Mouse (Mus musculus): ENCODE measurements around the gene Csrnp2. TPM values are rescaled to one million over a fixed set of nuclear protein-coding genes. Genes with fewer than 3 reads are reported as not detected.
"Not testable (repeated sequence)": the region's sequence is repeated elsewhere in the genome, so short reads cannot be mapped to it uniquely, and the experiment has no call there.

The Csrnp2 gene
- polyA plus RNA-seq (2014; fragmentation: Nextera tagmentation; extraction: Ambion mirVana): 27.8 and 28.1 TPM in 2 replicates

DNA sequence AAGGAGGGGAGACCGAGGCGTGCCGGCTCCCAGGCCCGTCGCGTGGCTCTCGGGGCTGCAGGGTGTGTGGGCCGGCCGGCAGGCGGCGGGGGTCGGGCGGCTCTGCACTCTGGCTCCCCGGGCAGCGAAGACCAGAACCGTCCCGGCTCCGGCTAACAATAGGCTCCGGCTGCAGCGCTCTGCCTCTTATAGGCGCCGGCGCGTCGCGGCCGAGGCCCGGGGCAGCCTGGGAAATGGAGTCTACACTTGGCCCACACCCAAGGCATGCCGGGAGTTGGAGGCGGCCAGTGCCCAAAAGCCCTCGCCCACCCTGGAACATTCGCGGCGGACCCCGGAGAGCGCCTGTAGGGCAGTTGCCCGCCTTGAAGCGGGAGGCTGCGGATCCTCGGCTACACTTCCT, at the start of gene Csrnp2:
Gene Csrnp2 (minus strand): TSS at position 387 of the 400 bp plus-strand sequence.
- Histone ChIP-seq H3K4me2 (ENCODE audit: low read depth, severe bottlenecking) (peak within 1 kb of the TSS; percentile 81), H3K4me1 (ENCODE audit: control insufficient read depth, insufficient read depth, low read length) (peaks cover 14% of the 10 kb centered on the region; the same call in 1 of the 2 replicates), H3K36me3 (ENCODE audit: control insufficient read depth, insufficient read depth, low read length) (no peaks in the 10 kb centered on the region), H3K9me3 (ENCODE audit: control insufficient read depth, low read length) (no peaks in the 10 kb centered on the region), H3K27ac (replicated peaks; ENCODE audit: low read depth, low read length) (peak within 1 kb of the TSS; percentile 92), H3K27me3 (ENCODE audit: control insufficient read depth, insufficient read depth, low read length) (no peaks in the 10 kb centered on the region), H3K4me3 (ENCODE audit: low read depth, low read length) (peak within 1 kb of the TSS; percentile 89), H3K9ac (ENCODE audit: low read length) (peak within 1 kb of the TSS; percentile 97)
- WGBS: 0% methylated on average over 40 of the region's 40 CpGs
- DNase-seq (ENCODE audit: low spot score): peak; percentile 98
- ATAC-seq (ENCODE audit: insufficient number of reproducible peaks, low FRiP score, low TSS enrichment, low read depth): peak; percentile 97

GRCm38 (mm10) chr15:100543651-100544030, 48.4 kb upstream of the Csrnp2 start:
- 97% methylated on average over 14 of the region's 14 CpGs for WGBS
- H3K9ac ChIP-seq (ENCODE audit: low read length); H3K27me3 ChIP-seq (ENCODE audit: control insufficient read depth, insufficient read depth, low read length); H3K4me2 ChIP-seq (ENCODE audit: low read depth, severe bottlenecking); H3K4me3 ChIP-seq (ENCODE audit: low read depth, low read length); H3K27ac ChIP-seq (replicated peaks; ENCODE audit: low read depth, low read length); H3K9me3 ChIP-seq (ENCODE audit: control insufficient read depth, low read length); ATAC-seq (ENCODE audit: insufficient number of reproducible peaks, low FRiP score, low TSS enrichment, low read depth); H3K36me3 ChIP-seq (ENCODE audit: control insufficient read depth, insufficient read depth, low read length); H3K4me1 ChIP-seq (ENCODE audit: control insufficient read depth, insufficient read depth, low read length); DNase-seq (ENCODE audit: low spot score): not testable (repeated sequence)

DNA sequence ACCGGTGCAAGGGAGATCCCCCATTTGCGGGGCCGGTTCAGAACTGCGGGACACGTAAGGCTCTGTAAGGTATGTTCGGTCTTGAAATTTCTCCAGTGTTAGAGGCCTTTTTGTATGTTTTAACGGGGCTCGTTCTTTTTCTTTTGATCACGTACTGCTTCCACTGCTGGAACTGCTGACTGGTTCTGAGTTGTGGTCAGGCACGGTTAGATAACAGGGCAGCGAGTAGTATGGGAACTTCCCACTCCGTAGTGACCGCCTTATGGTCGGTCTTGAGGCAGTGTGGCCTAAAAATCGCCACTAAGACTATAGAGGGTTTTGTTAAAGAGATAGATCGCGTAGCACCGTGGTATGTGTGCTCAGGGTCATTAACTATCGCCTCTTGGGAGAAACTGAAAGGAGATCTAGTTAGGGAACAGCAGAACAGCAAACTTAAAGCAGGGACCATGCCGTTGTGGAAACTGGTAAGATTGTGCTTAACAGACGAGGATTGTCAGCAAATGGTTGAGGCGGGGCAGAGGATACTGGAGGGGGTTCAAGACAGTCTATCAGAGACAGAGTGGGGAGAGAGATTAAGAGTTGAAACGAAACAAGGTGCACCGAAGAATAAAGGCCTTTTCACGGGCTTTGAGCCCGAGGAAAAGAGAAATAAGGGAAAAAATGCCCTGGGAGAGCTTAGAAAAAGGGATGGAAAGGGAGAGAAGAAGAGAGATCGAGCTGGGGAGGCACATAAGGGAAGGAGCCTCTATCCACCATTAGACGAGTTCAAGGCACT, 47.8 kb upstream of the Csrnp2 start:
- not testable (repeated sequence) for DNase-seq (ENCODE audit: low spot score); H3K4me1 ChIP-seq (ENCODE audit: control insufficient read depth, insufficient read depth, low read length); H3K36me3 ChIP-seq (ENCODE audit: control insufficient read depth, insufficient read depth, low read length); H3K27ac ChIP-seq (replicated peaks; ENCODE audit: low read depth, low read length); H3K9me3 ChIP-seq (ENCODE audit: control insufficient read depth, low read length); H3K27me3 ChIP-seq (ENCODE audit: control insufficient read depth, insufficient read depth, low read length); H3K4me2 ChIP-seq (ENCODE audit: low read depth, severe bottlenecking); H3K4me3 ChIP-seq (ENCODE audit: low read depth, low read length); ATAC-seq (ENCODE audit: insufficient number of reproducible peaks, low FRiP score, low TSS enrichment, low read depth); H3K9ac ChIP-seq (ENCODE audit: low read length)
- WGBS: 97% methylated on average over 25 of the region's 28 CpGs

- H3K4me2 ChIP-seq (ENCODE audit: low read depth, severe bottlenecking): no peak overlapping the region
- H3K4me1 ChIP-seq (ENCODE audit: control insufficient read depth, insufficient read depth, low read length): no peaks in the 10 kb centered on the region
- H3K4me3 ChIP-seq (ENCODE audit: low read depth, low read length): no peak overlapping the region
- no peaks in the 10 kb centered on the region for H3K27me3 ChIP-seq (ENCODE audit: control insufficient read depth, insufficient read depth, low read length)
- 88% methylated on average over 4 of the region's 4 CpGs for WGBS
- ATAC-seq (ENCODE audit: insufficient number of reproducible peaks, low FRiP score, low TSS enrichment, low read depth): no peak
- H3K27ac ChIP-seq (replicated peaks; ENCODE audit: low read depth, low read length): no peak overlapping the region
- no peak overlapping the region for H3K9ac ChIP-seq (ENCODE audit: low read length)
- no peaks in the 10 kb centered on the region for H3K9me3 ChIP-seq (ENCODE audit: control insufficient read depth, low read length)
- H3K36me3 ChIP-seq (ENCODE audit: control insufficient read depth, insufficient read depth, low read length): no peaks in the 10 kb centered on the region; the same call in 1 of the 2 replicates
- no peak for DNase-seq (ENCODE audit: low spot score)
These were observed 46.1 kb upstream of the Csrnp2 start for GRCm38 (mm10) chr15:100541426-100541825.

DNA sequence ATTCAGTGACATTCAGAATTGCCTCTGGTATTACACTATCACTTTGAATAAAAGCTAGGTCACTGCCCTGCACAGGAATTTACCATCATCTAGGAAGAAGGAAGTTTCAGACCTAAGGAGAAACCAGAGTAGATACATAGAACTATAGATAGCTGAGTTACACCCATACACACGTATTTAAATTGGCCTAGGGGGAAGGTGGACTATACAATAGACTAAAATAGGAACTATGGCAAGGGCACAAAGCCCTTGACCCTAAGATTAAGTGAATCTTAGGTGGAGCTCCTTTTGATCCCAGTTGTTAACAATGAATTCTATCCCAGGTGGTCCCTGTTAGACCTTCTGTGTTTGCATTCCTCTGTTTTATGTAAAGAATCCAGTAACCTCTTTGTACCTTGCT, 45.7 kb upstream of the Csrnp2 start:
- not testable (repeated sequence) for ATAC-seq (ENCODE audit: insufficient number of reproducible peaks, low FRiP score, low TSS enrichment, low read depth); DNase-seq (ENCODE audit: low spot score); H3K9me3 ChIP-seq (ENCODE audit: control insufficient read depth, low read length); H3K27ac ChIP-seq (replicated peaks; ENCODE audit: low read depth, low read length); H3K4me2 ChIP-seq (ENCODE audit: low read depth, severe bottlenecking); H3K9ac ChIP-seq (ENCODE audit: low read length); H3K4me3 ChIP-seq (ENCODE audit: low read depth, low read length); H3K4me1 ChIP-seq (ENCODE audit: control insufficient read depth, insufficient read depth, low read length); H3K36me3 ChIP-seq (ENCODE audit: control insufficient read depth, insufficient read depth, low read length); H3K27me3 ChIP-seq (ENCODE audit: control insufficient read depth, insufficient read depth, low read length)
- WGBS: 84% methylated on average over 1 of the region's 1 CpGs

DNA sequence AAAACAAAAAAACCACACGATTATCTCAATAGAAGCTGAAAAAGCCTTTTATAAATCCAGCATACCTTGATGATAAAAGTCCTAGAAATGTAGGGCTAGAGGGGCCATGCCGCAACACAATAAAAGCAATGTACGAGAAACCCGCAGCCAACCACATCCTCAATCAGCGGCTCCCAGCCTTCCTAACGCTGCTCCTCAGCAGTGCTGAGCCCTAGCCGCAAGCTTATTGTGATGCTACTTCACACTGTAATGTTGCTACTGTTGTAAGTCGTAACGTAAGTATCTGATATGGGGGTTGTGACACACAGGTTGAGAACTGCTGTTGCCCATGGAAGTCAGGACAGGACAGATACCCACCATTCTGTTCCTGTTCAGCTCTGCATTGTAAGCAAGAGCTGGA, 44.1 kb upstream of the Csrnp2 start:
- Histone ChIP-seq H3K9ac (ENCODE audit: low read length) (no peak overlapping the region), H3K4me1 (ENCODE audit: control insufficient read depth, insufficient read depth, low read length) (no peaks in the 10 kb centered on the region), H3K4me3 (ENCODE audit: low read depth, low read length) (no peak overlapping the region), H3K27me3 (ENCODE audit: control insufficient read depth, insufficient read depth, low read length) (no peaks in the 10 kb centered on the region), H3K36me3 (ENCODE audit: control insufficient read depth, insufficient read depth, low read length) (no peaks in the 10 kb centered on the region; the same call in 1 of the 2 replicates), H3K27ac (replicated peaks; ENCODE audit: low read depth, low read length) (no peak overlapping the region), H3K4me2 (ENCODE audit: low read depth, severe bottlenecking) (no peak overlapping the region), H3K9me3 (ENCODE audit: control insufficient read depth, low read length) (no peaks in the 10 kb centered on the region)
- ATAC-seq (ENCODE audit: insufficient number of reproducible peaks, low FRiP score, low TSS enrichment, low read depth) (no peak), DNase-seq (ENCODE audit: low spot score) (no peak)
- WGBS: 93% methylated on average over 9 of the region's 9 CpGs

- no peak overlapping the region for H3K4me3 ChIP-seq (ENCODE audit: low read depth, low read length)
- no peak for DNase-seq (ENCODE audit: low spot score)
- H3K27me3 ChIP-seq (ENCODE audit: control insufficient read depth, insufficient read depth, low read length): no peaks in the 10 kb centered on the region
- no peak overlapping the region for H3K4me2 ChIP-seq (ENCODE audit: low read depth, severe bottlenecking)
- 87% methylated on average over 6 of the region's 6 CpGs for WGBS
- ATAC-seq (ENCODE audit: insufficient number of reproducible peaks, low FRiP score, low TSS enrichment, low read depth): no peak
- H3K27ac ChIP-seq (replicated peaks; ENCODE audit: low read depth, low read length): no peak overlapping the region
- H3K36me3 ChIP-seq (ENCODE audit: control insufficient read depth, insufficient read depth, low read length): no peaks in the 10 kb centered on the region
- H3K9me3 ChIP-seq (ENCODE audit: control insufficient read depth, low read length): no peaks in the 10 kb centered on the region
- H3K9ac ChIP-seq (ENCODE audit: low read length): no peak overlapping the region
- no peaks in the 10 kb centered on the region for H3K4me1 ChIP-seq (ENCODE audit: control insufficient read depth, insufficient read depth, low read length)
These were observed 42.6 kb upstream of the Csrnp2 start for GRCm38 (mm10) chr15:100537913-100538312.

DNA sequence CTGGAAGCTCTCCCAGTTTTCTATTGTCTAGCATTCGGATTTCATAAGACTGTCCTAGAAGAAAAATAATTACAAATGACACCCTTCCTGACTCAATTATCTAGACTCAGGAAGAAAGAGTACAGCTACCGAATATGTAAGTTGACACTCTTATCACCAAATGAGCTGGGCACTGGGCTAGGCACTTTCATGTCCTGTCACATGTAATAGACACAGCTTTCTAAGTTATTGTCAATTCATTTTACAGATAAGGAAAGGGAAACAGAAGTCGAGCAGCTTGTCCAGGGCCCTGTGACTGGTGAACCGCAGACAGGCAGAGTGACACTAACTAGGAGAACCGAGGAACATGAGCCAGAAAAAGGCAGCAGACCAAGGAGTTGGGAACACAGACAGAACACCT, 32.6 kb upstream of the Csrnp2 start:
- Histone ChIP-seq H3K4me2 (ENCODE audit: low read depth, severe bottlenecking) (no peak overlapping the region), H3K4me1 (ENCODE audit: control insufficient read depth, insufficient read depth, low read length) (no peaks in the 10 kb centered on the region), H3K9me3 (ENCODE audit: control insufficient read depth, low read length) (no peaks in the 10 kb centered on the region), H3K27ac (replicated peaks; ENCODE audit: low read depth, low read length) (no peak overlapping the region), H3K27me3 (ENCODE audit: control insufficient read depth, insufficient read depth, low read length) (no peaks in the 10 kb centered on the region), H3K9ac (ENCODE audit: low read length) (no peak overlapping the region), H3K4me3 (ENCODE audit: low read depth, low read length) (no peak overlapping the region), H3K36me3 (ENCODE audit: control insufficient read depth, insufficient read depth, low read length) (no peaks in the 10 kb centered on the region; the same call in 1 of the 2 replicates)
- no peak for ATAC-seq (ENCODE audit: insufficient number of reproducible peaks, low FRiP score, low TSS enrichment, low read depth)
- 85% methylated on average over 5 of the region's 5 CpGs for WGBS
- DNase-seq (ENCODE audit: low spot score): no peak
